Mouse (Mus musculus) spleen, postnatal 36 days (tissue): ENCODE measurements around the gene Itgae.

Source experiments
- DNase-seq, 2 experiments: peaks; one replicate each; pipeline ENCODE4 v3.0.0; 2022; ENCODE audit warnings: low spot score in 2 of 2, mixed read lengths in 1 of 2

Gene Itgae

DNA sequence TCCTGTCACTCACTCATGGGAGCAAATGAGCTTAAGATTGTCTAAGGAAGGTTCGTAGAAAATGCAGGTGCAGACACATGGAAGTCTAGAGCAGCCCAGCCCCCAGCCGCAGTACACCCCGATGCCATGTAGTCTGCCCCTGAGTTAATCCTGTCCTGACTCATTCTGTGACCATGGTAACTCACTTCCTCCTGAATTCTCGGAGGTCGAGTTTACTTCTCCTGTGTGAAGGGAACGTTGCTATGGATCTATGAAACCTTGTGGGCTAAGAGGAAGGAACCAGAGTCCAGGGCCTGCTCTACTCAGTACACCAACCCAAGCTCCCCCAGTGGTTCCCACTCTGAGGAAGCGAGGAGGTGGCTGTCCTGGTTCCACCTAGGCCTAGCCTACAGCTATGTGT, 2.5 kb downstream of the Itgae start:
- DNase-seq: peak in 1 of 2 experiments; percentile 14

- peak in 1 of 2 experiments; percentile 19 for DNase-seq
Observed at GRCm38 (mm10) chr11:73094231-73094995, 4.0 kb downstream of the Itgae start.

- no peak for DNase-seq
Observed at GRCm38 (mm10) chr11:73098860-73099259, 8.5 kb downstream of the Itgae start.

- no peak for DNase-seq
Observed at GRCm38 (mm10) chr11:73099976-73100750, 9.8 kb downstream of the Itgae start.

- DNase-seq: no peak
Observed at GRCm38 (mm10) chr11:73101308-73101707, 10.9 kb downstream of the Itgae start.

DNA sequence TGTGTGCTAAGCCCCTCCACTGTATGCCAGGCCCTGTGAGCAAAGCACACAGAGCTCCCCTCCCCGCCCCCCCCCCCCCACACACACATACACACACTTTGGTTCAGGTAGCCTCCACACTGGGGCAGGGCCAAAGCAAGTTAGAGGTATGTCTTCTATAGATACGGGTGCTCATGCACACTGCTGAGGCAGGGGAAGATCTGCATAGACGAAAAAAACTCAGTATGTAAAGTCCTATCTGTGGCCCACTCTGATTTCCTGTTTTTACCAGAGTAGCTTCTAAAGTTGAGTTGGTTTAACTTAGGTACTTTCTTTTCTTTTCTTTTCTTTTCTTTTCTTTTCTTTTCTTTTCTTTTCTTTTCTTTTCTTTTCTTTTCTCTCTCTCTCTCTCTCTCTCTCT, 14.9 kb downstream of the Itgae start:
- DNase-seq: no peak

DNA sequence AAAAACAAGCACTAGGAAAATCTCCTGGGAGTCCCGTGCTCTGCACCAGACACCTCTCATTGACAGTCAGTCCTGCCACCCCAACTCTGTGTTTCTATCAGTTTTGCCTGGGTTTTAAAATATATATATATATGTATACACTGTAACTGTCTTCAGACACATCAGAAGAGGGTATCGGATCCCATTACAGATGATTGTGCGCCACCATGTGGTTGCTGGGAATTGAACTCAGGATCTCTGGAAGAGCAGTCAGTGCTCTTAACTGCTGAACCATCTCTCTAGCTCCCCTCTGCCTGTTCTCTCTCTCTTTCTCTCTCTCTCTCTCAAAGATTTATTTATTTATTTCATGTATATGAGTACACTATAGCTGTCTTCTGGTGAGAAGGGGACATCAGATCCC, 17.0 kb downstream of the Itgae start:
- DNase-seq: peak in 1 of 2 experiments; percentile 22

DNA sequence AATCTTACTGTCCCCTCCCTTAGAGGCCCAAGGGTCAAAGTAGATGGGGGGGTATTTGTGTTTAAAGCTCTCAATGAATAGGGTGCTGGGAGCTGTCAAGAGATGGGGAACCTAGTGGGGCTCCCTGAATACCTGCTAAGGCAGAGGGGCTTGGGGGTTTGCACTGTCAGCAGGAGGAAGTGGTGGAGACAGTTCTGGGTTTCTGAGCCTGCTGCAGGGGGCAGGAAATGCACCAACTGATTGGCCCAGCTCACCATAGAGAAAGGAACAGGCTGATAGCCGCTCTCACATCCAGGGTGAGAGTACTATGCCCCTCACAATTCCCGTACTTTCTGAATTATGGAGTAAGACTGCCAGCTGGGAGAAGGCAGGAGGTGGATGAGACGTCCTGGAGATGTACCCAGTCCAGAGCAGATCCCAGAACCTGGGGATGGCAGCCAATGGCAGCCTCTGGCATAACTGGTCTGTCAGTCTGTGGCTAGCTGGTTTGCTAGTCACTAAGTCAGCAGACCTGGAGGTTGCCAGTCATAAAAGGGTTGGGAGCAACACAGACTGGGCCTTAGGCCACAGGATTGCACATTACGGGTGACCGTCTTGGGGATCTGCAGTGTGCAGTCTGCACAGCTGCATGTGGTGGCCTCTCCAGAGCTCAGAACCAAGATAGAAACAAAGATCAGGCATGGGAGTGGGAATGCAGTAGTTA, 18.0 kb downstream of the Itgae start:
- peak in 1 of 2 experiments; percentile 21 for DNase-seq

- DNase-seq: no peak
Observed at GRCm38 (mm10) chr11:73108898-73109625, 18.7 kb downstream of the Itgae start.

DNA sequence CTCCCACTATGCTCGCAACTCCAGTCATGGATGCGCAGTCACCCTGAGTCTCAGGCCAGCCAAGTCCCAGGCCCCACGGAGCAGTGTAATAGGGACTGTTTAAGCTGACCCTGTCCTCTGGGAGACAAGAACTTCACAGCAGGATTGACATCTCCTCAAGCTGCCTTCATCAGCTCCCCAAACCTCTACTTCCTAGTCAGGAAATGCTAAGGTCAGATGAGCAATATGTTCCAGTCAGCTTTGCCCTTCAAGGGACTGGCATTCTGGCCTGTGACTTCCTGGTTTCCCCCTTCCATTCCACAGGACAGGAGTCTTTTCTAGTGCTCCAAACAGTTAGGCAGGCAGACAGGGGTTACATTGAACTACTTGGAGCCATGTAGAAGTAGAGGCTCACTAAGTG, 19.6 kb downstream of the Itgae start:
- no peak for DNase-seq

GRCm38 (mm10) chr11:73111414-73111813, 21.0 kb downstream of the Itgae start:
- no peak for DNase-seq

DNA sequence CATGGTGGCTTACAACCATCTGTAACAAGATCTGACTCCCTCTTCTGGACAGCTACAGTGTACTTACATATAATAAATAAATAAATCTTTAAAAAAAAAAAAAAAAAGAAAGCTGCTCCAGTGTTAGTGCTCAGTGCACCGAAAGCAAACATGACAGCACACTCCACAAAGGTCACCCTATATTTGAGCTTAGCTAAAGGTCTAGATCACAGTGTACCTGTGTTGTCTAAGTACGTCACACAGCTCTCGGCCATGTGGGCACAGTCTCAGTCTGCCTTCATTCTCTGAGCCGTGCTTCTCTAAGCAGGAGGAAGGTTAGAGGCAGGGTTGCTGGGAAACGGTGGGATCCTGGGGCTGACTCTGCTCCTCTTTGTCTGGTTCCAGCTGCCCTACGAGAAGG, 36.1 kb downstream of the Itgae start:
- no peak for DNase-seq

GRCm38 (mm10) chr11:73131020-73131419, 40.6 kb downstream of the Itgae start:
- DNase-seq: peak; percentile 21 to 26

- no peak for DNase-seq
Observed at GRCm38 (mm10) chr11:73132999-73133398, 42.6 kb downstream of the Itgae start.

DNA sequence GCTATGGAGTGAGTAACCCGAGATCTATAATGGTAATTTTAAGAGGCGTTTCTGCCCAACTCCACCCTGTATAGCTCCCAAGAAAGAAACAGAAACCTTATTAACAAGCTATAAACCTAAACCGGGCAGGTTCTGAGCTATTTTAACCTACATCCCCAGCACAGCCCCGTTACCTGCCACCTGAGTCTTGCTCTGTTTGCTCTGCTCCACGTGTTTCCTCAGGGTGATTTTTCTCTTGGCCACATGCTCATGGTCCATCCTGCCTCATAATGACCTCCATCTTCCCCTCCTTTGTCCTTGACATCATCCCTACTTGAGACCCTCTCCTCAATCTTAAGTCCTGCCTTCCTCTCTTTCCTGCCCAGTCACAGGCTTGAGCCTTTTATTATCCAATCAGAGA, 43.8 kb downstream of the Itgae start:
- no peak for DNase-seq

GRCm38 (mm10) chr11:73136587-73136986, 46.2 kb downstream of the Itgae start:
- DNase-seq: no peak

- DNase-seq: peak; percentile 11 to 30
Observed at GRCm38 (mm10) chr11:73137116-73137515, 46.7 kb downstream of the Itgae start.

DNA sequence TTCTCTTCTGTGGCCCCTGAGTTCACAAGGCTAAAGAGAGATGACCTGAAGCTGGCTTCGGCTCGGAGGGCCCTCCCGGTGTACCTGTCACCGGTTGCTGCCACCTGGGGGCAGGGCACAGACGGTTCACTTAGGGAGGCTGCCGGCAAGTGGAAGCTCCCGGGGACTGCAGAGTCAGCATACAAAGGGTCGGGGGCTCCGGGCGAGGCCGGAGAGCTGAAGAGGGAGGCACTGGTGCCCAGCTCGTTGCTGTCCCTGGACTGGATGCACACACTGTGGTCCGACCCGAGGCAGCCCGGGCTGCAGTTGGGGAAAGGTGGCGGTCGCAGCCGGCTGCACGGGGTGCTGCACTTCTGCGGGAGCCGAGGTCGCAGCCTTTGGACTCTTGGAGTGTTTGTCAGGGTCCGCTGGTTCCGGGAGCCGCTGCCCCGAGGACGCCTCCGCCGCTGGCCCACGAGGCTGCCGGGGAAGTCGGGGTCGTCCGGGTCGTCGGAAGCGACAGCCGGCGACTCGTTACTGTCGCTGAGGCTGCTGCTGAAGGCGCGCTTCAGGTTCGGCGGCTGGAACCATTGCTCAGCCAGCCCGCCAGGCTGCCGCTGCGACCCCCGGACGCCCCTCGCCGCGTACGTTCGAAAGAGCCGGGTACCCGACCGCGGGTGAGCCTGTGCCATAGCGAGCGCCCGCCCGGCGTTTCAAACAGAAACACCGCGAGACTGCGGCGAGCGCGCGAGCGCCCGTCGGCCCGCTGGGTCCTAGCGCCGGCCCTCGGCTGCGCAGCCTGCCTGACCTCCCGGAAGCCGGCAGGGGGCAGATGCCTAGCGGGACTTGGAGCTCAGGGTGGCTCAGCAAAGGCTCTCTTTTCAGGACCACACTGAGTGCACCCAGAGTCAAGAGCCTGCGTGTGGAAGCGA, 47.5 kb downstream of the Itgae start, which contains the start of gene Haspin:
Gene Haspin (minus strand): TSS at position 704 of the 911 bp plus-strand sequence.
- peak; percentile 87 to 90 for DNase-seq

- DNase-seq: no peak
Observed at GRCm38 (mm10) chr11:73144261-73144681, 53.9 kb downstream of the Itgae start.
